Mouse (Mus musculus) lung, adult 2 months (tissue): ENCODE measurements around the gene St6galnac6.

Experiments
- CTCF ChIP-seq: fragments of 200-500 bp; IDR thresholded peaks from 2 replicates; pipeline ENCODE4 v1.5.1; 2011; ENCODE audit warnings: mild to moderate bottlenecking, low read length, control low read depth; ENCODE audit not compliant: insufficient read depth
- POLR2A ChIP-seq: fragments of 200-500 bp; IDR thresholded peaks from 2 replicates; pipeline ENCODE4 v1.6.1; 2011; ENCODE audit warnings: low read depth, mild to moderate bottlenecking, control low read depth, low read length, borderline replicate concordance; ENCODE audit errors: extremely low read depth

GRCm38 (mm10) chr2:32647366-32647765 is 47.9 kb downstream of the St6galnac6 start:
- TF ChIP-seq CTCF (no peak), POLR2A (no peak)
